Mouse (Mus musculus) NIH3T3 (cell line): ENCODE data around the gene Sec23ip.
"Not testable (repeated sequence)": the region's sequence is repeated elsewhere in the genome, so short reads cannot be mapped to it uniquely, and the experiment has no call there.

Source experiments
- DNase-seq: peaks from one replicate; pipeline ENCODE4 v3.0.0-alpha.2; 2012; ENCODE audit warnings: low read depth

Sec23ip gene

GRCm38 (mm10) chr7:128744684-128745485 is at the start of gene Sec23ip:
Gene Sec23ip (plus strand): TSS chr7:128744943.
- DNase-seq = peak; percentile 98

- not testable (repeated sequence) for DNase-seq
Measured at GRCm38 (mm10) chr7:128699959-128700358, 44.8 kb upstream of the Sec23ip start.

- DNase-seq = peak; percentile 79
Measured at GRCm38 (mm10) chr7:128705735-128706134, 39.0 kb upstream of the Sec23ip start.

GRCm38 (mm10) chr7:128717991-128718390 is 26.8 kb upstream of the Sec23ip start:
- DNase-seq = no peak

DNA sequence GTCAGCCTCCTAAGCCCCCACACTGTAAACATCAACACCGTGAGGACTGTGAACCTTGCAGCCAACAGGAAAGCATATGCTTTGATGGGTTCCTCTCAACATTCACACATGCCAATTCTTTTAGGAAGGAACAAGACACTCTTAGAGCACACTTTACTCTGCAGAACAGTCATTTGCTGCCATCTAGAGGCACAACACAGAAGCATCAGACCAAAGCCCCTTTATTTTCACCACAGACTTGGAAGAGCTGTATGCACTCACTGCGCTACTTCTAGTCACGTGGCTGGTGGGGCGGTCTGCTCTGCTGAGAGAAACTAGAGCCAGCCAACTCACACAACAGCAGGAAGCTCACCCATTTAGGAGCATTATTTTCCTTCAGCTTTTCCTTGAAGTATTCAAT is 20.0 kb upstream of the Sec23ip start:
- DNase-seq = peak; percentile 70

- no peak for DNase-seq
Measured at GRCm38 (mm10) chr7:128725189-128725588, 19.6 kb upstream of the Sec23ip start.

- DNase-seq = no peak
Measured at GRCm38 (mm10) chr7:128726999-128727398, 17.7 kb upstream of the Sec23ip start.

DNA sequence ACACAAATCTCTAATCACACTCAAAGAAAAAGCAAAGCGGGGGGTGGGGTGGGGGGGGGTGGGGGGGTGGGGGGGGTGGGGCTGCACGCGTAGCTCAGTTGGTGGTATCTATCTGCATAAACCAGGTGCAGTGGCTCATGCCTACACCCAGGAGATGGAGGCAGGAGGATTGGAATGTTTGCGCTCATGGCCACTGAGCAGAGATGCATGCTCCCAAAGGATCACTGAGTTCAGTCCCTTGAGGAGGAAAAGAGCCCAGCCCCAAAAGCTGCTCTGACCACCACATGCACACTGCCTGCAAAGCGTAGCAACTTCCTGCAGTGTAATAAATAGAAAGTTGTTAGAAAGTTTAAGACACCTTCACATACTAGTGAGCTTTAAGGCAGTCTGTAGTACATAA is 17.0 kb upstream of the Sec23ip start:
- no peak for DNase-seq

DNA sequence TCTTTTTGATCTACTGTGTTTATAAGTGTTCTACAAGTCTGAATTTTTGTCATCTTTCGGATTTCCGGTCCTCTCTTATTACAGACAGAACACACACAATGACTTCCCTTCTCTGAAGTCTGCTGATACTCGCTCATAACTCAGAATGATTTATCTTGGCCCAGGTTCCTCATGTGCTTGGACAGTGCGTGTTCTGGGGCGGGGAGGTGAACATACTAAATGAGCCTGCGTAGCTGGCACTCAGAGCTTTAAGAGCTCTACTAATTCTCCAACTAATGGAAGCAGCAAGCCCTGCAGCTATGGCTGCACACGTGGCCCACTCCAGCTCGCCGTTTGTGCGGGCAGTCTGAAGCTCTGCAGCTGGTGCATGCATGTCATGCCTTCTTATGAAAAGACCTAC is 16.0 kb upstream of the Sec23ip start:
- DNase-seq = peak; percentile 5

GRCm38 (mm10) chr7:128731585-128731984 is 13.2 kb upstream of the Sec23ip start:
- DNase-seq = no peak

DNA sequence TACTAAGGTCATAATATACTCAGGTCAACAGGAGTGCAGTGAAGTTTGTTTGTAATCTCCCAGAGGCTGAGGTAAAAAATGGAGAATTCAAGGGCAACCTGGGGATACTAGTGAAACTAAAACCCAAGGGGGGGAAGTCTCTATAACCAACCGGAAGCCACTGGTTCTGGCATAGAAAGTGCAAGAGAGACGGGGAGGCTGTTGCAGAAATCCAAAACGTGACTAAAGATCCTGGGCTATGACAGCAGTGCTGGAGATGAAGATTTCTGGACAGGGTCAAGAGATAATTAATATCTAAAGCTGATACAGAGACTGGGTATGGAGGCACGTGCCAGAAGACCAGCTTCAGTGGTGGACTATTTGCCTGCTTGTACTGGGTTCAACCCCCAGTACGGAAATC is 6.7 kb upstream of the Sec23ip start:
- no peak for DNase-seq

GRCm38 (mm10) chr7:128739116-128739461 is 5.7 kb upstream of the Sec23ip start:
- DNase-seq = no peak

DNA sequence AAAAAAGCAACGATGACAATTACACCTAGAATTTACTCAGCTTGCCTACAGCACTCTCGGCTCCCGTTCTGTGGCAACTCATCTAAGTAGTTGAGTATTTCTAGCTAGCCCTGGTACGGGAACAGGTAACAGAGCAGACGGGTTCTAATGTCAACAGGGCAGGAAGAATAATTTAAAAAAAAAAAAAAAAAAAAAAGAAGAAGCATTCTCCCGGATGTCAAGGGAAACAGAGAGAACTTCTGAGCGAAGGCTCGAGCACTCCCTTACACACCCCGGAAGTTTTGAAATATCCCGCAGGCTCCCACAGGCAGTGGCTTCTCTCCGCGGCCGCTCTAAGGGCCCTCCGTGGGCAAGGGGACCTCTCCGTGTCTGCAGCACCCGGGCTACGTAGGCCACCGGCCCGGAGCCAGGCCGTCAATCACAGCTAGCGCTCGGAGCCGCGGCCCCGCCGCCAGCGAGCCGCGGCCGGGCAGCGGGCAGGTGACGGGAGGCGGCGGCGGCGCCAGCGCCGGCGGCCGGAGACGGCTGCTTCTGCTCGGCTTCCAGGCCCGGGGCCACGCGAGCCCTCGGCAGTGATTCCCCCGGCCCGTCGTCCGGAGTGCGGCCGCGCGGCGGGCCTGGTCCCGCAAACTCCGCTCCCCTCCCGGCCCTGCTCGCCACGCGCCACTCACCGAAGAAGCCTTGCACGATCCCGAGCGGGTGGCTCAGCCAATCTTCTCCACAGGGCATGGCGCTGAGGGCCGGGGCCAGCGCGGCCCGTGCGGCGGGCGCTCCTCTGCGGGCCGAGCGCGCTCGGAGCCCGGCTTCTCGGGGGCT is 5.1 kb upstream of the Sec23ip start:
- DNase-seq = peak; percentile 56

- peak; percentile 96 for DNase-seq
Measured at GRCm38 (mm10) chr7:128740334-128740733, 4.4 kb upstream of the Sec23ip start, which contains the start of gene Mcmbp. Gene Mcmbp (minus strand): TSS chr7:128740495.

- peak; percentile 60 for DNase-seq
Measured at GRCm38 (mm10) chr7:128743898-128744297, 845 bp upstream of the Sec23ip start.

- DNase-seq = no peak
Measured at GRCm38 (mm10) chr7:128746151-128746550, 1.4 kb downstream of the Sec23ip start.

- DNase-seq = no peak
Measured at GRCm38 (mm10) chr7:128748758-128749157, 4.0 kb downstream of the Sec23ip start.

- no peak for DNase-seq
Measured at GRCm38 (mm10) chr7:128750296-128750695, 5.6 kb downstream of the Sec23ip start.

DNA sequence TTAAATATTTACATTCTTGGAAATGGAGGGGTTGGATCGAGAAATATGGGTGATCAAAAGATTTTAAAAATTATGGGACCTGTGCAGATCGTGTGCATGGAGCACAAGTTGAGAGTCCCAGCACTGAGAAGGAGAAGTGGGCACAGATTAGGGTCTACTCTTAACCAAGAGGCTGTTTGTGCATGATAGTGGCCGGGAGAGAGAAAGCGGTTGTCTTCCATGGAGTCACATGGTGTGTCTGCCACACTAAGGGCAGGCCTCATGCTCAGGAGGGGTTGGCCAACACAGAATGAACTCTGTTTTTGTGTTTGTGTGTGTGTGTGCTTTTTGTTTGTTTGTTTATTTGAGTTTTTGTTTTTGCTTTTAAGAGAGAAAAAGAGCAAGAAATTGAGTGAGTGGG is 7.3 kb downstream of the Sec23ip start:
- DNase-seq = no peak

- no peak for DNase-seq
Measured at GRCm38 (mm10) chr7:128755396-128755795, 10.7 kb downstream of the Sec23ip start.

- no peak for DNase-seq
Measured at GRCm38 (mm10) chr7:128758948-128759347, 14.2 kb downstream of the Sec23ip start.

- no peak for DNase-seq
Measured at GRCm38 (mm10) chr7:128766696-128767095, 22.0 kb downstream of the Sec23ip start.

DNA sequence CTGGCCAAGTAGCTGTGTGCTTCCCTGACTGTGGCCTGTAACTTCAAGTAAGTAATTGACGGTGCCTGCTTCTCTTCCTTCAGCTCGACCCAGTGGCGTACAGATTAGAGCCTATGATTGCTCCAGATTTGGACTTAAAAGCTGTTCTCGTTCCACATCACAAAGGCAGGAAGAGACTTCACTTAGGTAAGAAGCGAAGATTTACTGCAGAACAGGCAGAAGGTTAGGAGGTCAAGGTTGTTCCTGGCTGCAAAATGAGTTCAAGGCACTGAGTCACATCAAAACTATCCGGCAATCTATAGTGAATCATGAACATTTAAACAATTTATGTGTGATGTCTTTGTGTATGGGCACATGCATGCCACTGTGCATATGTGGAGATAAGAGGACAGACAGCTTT is 32.5 kb downstream of the Sec23ip start:
- DNase-seq = peak; percentile 9
